Mouse (Mus musculus) neural tube, embryonic 15.5 days (tissue): ENCODE data around the gene Ttll5. TPM values are rescaled to one million over a fixed set of nuclear protein-coding genes. Genes with fewer than 3 reads are reported as not detected.
A peak's percentile ranks its signal among the peaks of the same experiment; 100 is the strongest.

Source experiments
- ATAC-seq: fragments of 200-750 bp; cut with Nextera tagmentation; 2 replicates; pipeline ENCODE4 v1.8.0; 2017; ENCODE audit warnings: mild to moderate bottlenecking, moderate TSS enrichment, moderate library complexity; ENCODE audit not compliant: low FRiP score
- H3K27ac ChIP-seq: fragments of 300-500 bp; sonication (generic); replicated peaks from 2 replicates; pipeline ENCODE4 v1.5.1; 2015; ENCODE audit warnings: mild to moderate bottlenecking, inconsistent platforms
- H3K27me3 ChIP-seq: fragments of 300-500 bp; sonication (generic); replicated peaks from 2 replicates; pipeline ENCODE4 v1.6.1; 2015; ENCODE audit warnings: inconsistent platforms
- H3K36me3 ChIP-seq: fragments of 300-500 bp; sonication (generic); 2 replicates; pipeline ENCODE4 v1.6.1; 2015; ENCODE audit warnings: inconsistent platforms
- H3K4me1 ChIP-seq: fragments of 300-500 bp; sonication (generic); 2 replicates; pipeline ENCODE4 v1.6.1; 2015; ENCODE audit warnings: inconsistent platforms
- H3K4me2 ChIP-seq: fragments of 300-500 bp; sonication (generic); 2 replicates; pipeline ENCODE4 v1.6.1; 2015; ENCODE audit warnings: inconsistent platforms, mild to moderate bottlenecking, moderate library complexity
- H3K4me3 ChIP-seq: fragments of 300-500 bp; sonication (generic); replicated peaks from 2 replicates; pipeline ENCODE4 v1.5.1; 2015; ENCODE audit warnings: mild to moderate bottlenecking, inconsistent platforms
- H3K9ac ChIP-seq: fragments of 300-500 bp; sonication (generic); replicated peaks from 2 replicates; pipeline ENCODE4 v1.6.1; 2015; ENCODE audit warnings: mild to moderate bottlenecking, inconsistent platforms
- H3K9me3 ChIP-seq: fragments of 300-500 bp; sonication (generic); replicated peaks from 2 replicates; pipeline ENCODE4 v1.6.1; 2016; ENCODE audit warnings: inconsistent platforms
- WGBS: fragments of 180-500 bp; shearing (Covaris S2); methylation state at CpG from one replicate; pipeline ENCODE4 v1.1.7; 2015; ENCODE audit warnings: mixed read lengths; 5-methylcytosine and 5-hydroxymethylcytosine counted together
- polyA plus RNA-seq: library from polyadenylated mRNA; unstranded; fragments of >200 nt; fragmentation: Nextera tagmentation; extraction: Ambion mirVana; gene quantifications from 2 replicates; pipeline ENCODE4 v1.2.1, GENCODE M21; 2015

Gene Ttll5
- polyA plus RNA-seq, 1 experiment from 2014 or later, result 10.7 TPM

GRCm38 (mm10) chr12:86017360-86017759 is 192.9 kb downstream of the Ttll5 start:
- H3K4me2 ChIP-seq, result no peak overlapping the region
- 84% methylated on average over 5 of the region's 5 CpGs for WGBS
- no peak for ATAC-seq

GRCm38 (mm10) chr12:86021583-86021982 is 197.1 kb downstream of the Ttll5 start:
- Histone ChIP-seq H3K27ac (no peak overlapping the region), H3K4me2 (no peak overlapping the region), H3K9me3 (no peaks in the 10 kb centered on the region), H3K36me3 (no peaks in the 10 kb centered on the region), H3K4me3 (no peak overlapping the region), H3K27me3 (no peaks in the 10 kb centered on the region), H3K9ac (no peak overlapping the region), H3K4me1 (peaks cover 11% of the 10 kb centered on the region)
- no peak for ATAC-seq
- 80% methylated on average over 6 of the region's 6 CpGs for WGBS

More at GRCm38 (mm10) chr12:86017360-86017759, 192.9 kb downstream of the Ttll5 start:
- Histone ChIP-seq H3K36me3 (no peaks in the 10 kb centered on the region), H3K4me3 (no peak overlapping the region), H3K27ac (no peak overlapping the region), H3K9ac (no peak overlapping the region), H3K27me3 (no peaks in the 10 kb centered on the region), H3K4me1 (0 out of 2 replicates have a peak, but pooled peaks cover 4% of the 10 kb centered on the region), H3K9me3 (no peaks in the 10 kb centered on the region)

GRCm38 (mm10) chr12:86022282-86022984 is 198.0 kb downstream of the Ttll5 start:
- ATAC-seq, result no peak
- Histone ChIP-seq H3K4me2 (no peak overlapping the region), H3K4me3 (no peak overlapping the region), H3K27ac (no peak overlapping the region), H3K4me1 (peaks cover 11% of the 10 kb centered on the region), H3K27me3 (no peaks in the 10 kb centered on the region), H3K9ac (no peak overlapping the region), H3K9me3 (no peaks in the 10 kb centered on the region), H3K36me3 (no peaks in the 10 kb centered on the region)
- WGBS, result 63% methylated on average over 9 of the region's 9 CpGs

- Histone ChIP-seq H3K9ac (no peak overlapping the region), H3K36me3 (no peaks in the 10 kb centered on the region), H3K4me3 (no peak overlapping the region), H3K4me2 (no peak overlapping the region), H3K27me3 (no peaks in the 10 kb centered on the region), H3K4me1 (peaks cover 11% of the 10 kb centered on the region), H3K9me3 (no peaks in the 10 kb centered on the region), H3K27ac (no peak overlapping the region)
- WGBS, result 69% methylated on average over 4 of the region's 4 CpGs
- no peak for ATAC-seq
Observed at GRCm38 (mm10) chr12:86023081-86023871, 198.8 kb downstream of the Ttll5 start.

GRCm38 (mm10) chr12:86024426-86024825 is 200.0 kb downstream of the Ttll5 start:
- H3K27me3 ChIP-seq, result no peaks in the 10 kb centered on the region
- H3K36me3 ChIP-seq, result no peaks in the 10 kb centered on the region
- WGBS, result 59% methylated on average over 4 of the region's 4 CpGs
- no peak overlapping the region for H3K4me2 ChIP-seq
- no peak overlapping the region for H3K4me3 ChIP-seq
- H3K4me1 ChIP-seq, result peaks cover 11% of the 10 kb centered on the region
- no peak overlapping the region for H3K9ac ChIP-seq
- no peak for ATAC-seq
- no peaks in the 10 kb centered on the region for H3K9me3 ChIP-seq
- no peak overlapping the region for H3K27ac ChIP-seq

GRCm38 (mm10) chr12:86025480-86025879 is 201.0 kb downstream of the Ttll5 start:
- 96% methylated on average over 6 of the region's 6 CpGs for WGBS
- H3K9ac ChIP-seq, result no peak overlapping the region
- no peaks in the 10 kb centered on the region for H3K27me3 ChIP-seq
- H3K4me2 ChIP-seq, result no peak overlapping the region
- ATAC-seq, result no peak
- H3K4me1 ChIP-seq, result peaks cover 11% of the 10 kb centered on the region
- H3K27ac ChIP-seq, result no peak overlapping the region
- H3K36me3 ChIP-seq, result no peaks in the 10 kb centered on the region
- H3K4me3 ChIP-seq, result no peak overlapping the region
- H3K9me3 ChIP-seq, result no peaks in the 10 kb centered on the region

- no peaks in the 10 kb centered on the region for H3K9me3 ChIP-seq
- no peaks in the 10 kb centered on the region for H3K27me3 ChIP-seq
- no peaks in the 10 kb centered on the region for H3K36me3 ChIP-seq
- no peak overlapping the region for H3K9ac ChIP-seq
- H3K4me3 ChIP-seq, result no peak overlapping the region
- H3K4me1 ChIP-seq, result peaks cover 11% of the 10 kb centered on the region
- no peak overlapping the region for H3K4me2 ChIP-seq
- WGBS, result 52% methylated on average over 5 of the region's 5 CpGs
- no peak overlapping the region for H3K27ac ChIP-seq
- peak; percentile 65; the same call in 1 of the 2 replicates for ATAC-seq
Observed at GRCm38 (mm10) chr12:86027000-86027399, 202.5 kb downstream of the Ttll5 start.

- H3K27ac ChIP-seq, result no peak overlapping the region
- no peaks in the 10 kb centered on the region for H3K27me3 ChIP-seq
- no peak overlapping the region for H3K9ac ChIP-seq
- H3K4me3 ChIP-seq, result no peak overlapping the region
- ATAC-seq, result no peak
- H3K4me1 ChIP-seq, result peaks cover 6% of the 10 kb centered on the region
- H3K4me2 ChIP-seq, result no peak overlapping the region
- WGBS, result 87% methylated on average over 1 of the region's 1 CpGs
- H3K36me3 ChIP-seq, result no peaks in the 10 kb centered on the region
- H3K9me3 ChIP-seq, result no peaks in the 10 kb centered on the region
Observed at GRCm38 (mm10) chr12:86027747-86028146, 203.3 kb downstream of the Ttll5 start.

- no peak overlapping the region for H3K4me3 ChIP-seq
- no peak overlapping the region for H3K4me2 ChIP-seq
- H3K27ac ChIP-seq, result no peak overlapping the region
- no peaks in the 10 kb centered on the region for H3K9me3 ChIP-seq
- no peak for ATAC-seq
- no peak overlapping the region for H3K9ac ChIP-seq
- no peaks in the 10 kb centered on the region for H3K4me1 ChIP-seq
- H3K36me3 ChIP-seq, result no peaks in the 10 kb centered on the region
- 80% methylated on average over 5 of the region's 5 CpGs for WGBS
- H3K27me3 ChIP-seq, result no peaks in the 10 kb centered on the region
Observed at GRCm38 (mm10) chr12:86030932-86031331, 206.5 kb downstream of the Ttll5 start.

- peaks cover 18% of the 10 kb centered on the region for H3K4me1 ChIP-seq
- ATAC-seq, result no peak
- no peak overlapping the region for H3K4me2 ChIP-seq
- no peaks in the 10 kb centered on the region for H3K9me3 ChIP-seq
- H3K27ac ChIP-seq, result no peak overlapping the region
- H3K4me3 ChIP-seq, result no peak overlapping the region
- no peak overlapping the region for H3K9ac ChIP-seq
- H3K27me3 ChIP-seq, result no peaks in the 10 kb centered on the region
- H3K36me3 ChIP-seq, result no peaks in the 10 kb centered on the region
Observed at GRCm38 (mm10) chr12:86035586-86035985, 211.1 kb downstream of the Ttll5 start.

GRCm38 (mm10) chr12:86036368-86037166 is 212.1 kb downstream of the Ttll5 start:
- peak overlapping the region; percentile 6 for H3K27ac ChIP-seq
- WGBS, result 26% methylated on average over 9 of the region's 9 CpGs
- no peak overlapping the region for H3K9ac ChIP-seq
- no peaks in the 10 kb centered on the region for H3K36me3 ChIP-seq
- H3K4me2 ChIP-seq, result no peak overlapping the region
- H3K9me3 ChIP-seq, result no peaks in the 10 kb centered on the region
- H3K27me3 ChIP-seq, result no peaks in the 10 kb centered on the region
- peaks cover 18% of the 10 kb centered on the region for H3K4me1 ChIP-seq
- no peak overlapping the region for H3K4me3 ChIP-seq
- ATAC-seq, result no peak
